Mouse (Mus musculus) thymus, adult 2 months (tissue): ENCODE results near the gene Meis2. TPM values are rescaled to one million over a fixed set of nuclear protein-coding genes. Genes with fewer than 3 reads are reported as not detected.

ENCODE experiments used
- DNase-seq: peaks from one replicate; pipeline ENCODE4 v3.0.0; 2021
- H3K27ac ChIP-seq: fragments of 200-500 bp; 2 replicates; pipeline ENCODE4 v1.5.1; 2012; ENCODE audit warnings: low read length, control low read depth; ENCODE audit not compliant: control insufficient read depth, insufficient read depth
- H3K27me3 ChIP-seq: fragments of 200-500 bp; 2 replicates; pipeline ENCODE4 v1.6.1; 2012; ENCODE audit warnings: mild to moderate bottlenecking, low read length, moderate library complexity, mixed read lengths; ENCODE audit not compliant: control insufficient read depth, insufficient read depth
- H3K36me3 ChIP-seq: fragments of 200-500 bp; 2 replicates; pipeline ENCODE4 v1.6.1; 2012; ENCODE audit warnings: mild to moderate bottlenecking, low read length, moderate library complexity; ENCODE audit not compliant: control insufficient read depth, insufficient read depth
- H3K4me1 ChIP-seq: fragments of 200-500 bp; replicated peaks from 2 replicates; pipeline ENCODE4 v1.6.1; 2012; ENCODE audit warnings: low read length; ENCODE audit not compliant: control insufficient read depth, insufficient read depth
- H3K4me3 ChIP-seq: fragments of 200-500 bp; 2 replicates; pipeline ENCODE4 v1.5.1; 2012; ENCODE audit warnings: mild to moderate bottlenecking, low read length, control low read depth, moderate library complexity; ENCODE audit not compliant: control insufficient read depth, insufficient read depth
- CTCF ChIP-seq: fragments of 200-500 bp; IDR thresholded peaks from 2 replicates; pipeline ENCODE4 v1.5.1; 2012; ENCODE audit warnings: mild to moderate bottlenecking, control low read depth, low read length, moderate library complexity, borderline replicate concordance; ENCODE audit not compliant: control insufficient read depth, poor library complexity, insufficient read depth; ENCODE audit errors: extremely low read depth
- POLR2A ChIP-seq: fragments of 200-500 bp; IDR thresholded peaks from 2 replicates; pipeline ENCODE4 v1.6.1; 2012; ENCODE audit warnings: mild to moderate bottlenecking, low read length, control low read depth, moderate library complexity; ENCODE audit not compliant: control insufficient read depth, poor library complexity, insufficient read depth; ENCODE audit errors: extremely low read depth
- WGBS: fragments of 180-500 bp; shearing (Covaris S2); methylation state at CpG from one replicate; pipeline ENCODE4 v1.1.7; 2018; 5-methylcytosine and 5-hydroxymethylcytosine counted together
- polyA plus RNA-seq: library from polyadenylated mRNA; depleted of rRNA; stranded (reverse); fragments of >200 nt; gene quantifications from 2 replicates; pipeline ENCODE4 v1.2.3, GENCODE M21; 2012

The Meis2 gene
- polyA plus RNA-seq, 1 experiment, result 10.5 TPM

DNA sequence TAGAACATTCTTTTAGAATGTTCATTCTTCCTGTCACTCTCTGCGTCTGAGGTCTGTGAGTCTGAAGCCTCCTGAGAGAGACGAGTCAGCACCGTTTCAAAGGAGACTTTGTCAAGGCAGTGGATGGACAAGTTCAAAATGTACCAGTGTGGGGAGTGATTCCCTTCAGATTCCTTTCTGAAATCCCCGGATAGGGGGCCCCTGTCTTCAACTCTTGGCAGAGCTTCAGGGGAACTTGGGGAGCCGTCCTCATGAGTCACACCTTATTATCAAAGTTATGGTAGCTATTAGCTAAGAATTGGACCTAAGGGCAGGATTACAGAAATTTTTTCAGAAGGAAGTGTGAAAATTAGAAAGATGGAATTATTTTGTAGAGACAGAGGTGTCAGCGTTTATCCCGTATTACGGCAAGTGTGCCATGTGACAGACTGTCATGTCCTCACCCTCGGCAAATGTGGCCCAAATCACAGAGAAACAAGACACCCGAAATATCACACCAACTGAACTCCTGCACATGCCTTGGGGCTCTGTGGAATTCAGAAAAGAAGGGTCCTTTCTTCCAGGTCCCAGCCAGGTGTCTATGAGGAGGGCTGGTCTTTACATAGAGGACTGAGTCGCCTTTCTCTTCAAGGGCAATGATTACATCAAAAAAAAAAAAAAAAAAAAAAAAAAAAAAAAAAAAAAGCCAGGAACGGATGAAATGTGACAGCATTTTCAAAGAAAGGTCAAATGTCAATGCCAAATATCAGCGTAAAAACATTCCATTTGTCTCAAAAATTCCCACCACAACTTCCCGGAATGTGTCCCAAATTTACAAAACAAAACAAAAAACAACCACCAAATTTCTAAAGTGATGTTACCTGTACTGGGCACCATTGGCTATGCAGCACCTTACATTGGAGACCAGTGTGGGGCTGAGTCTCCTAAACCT is 146.2 kb downstream of the Meis2 start:
- Histone ChIP-seq H3K27me3 (no peaks in the 10 kb centered on the region), H3K36me3 (no peaks in the 10 kb centered on the region), H3K4me1 (no peaks in the 10 kb centered on the region), H3K4me3 (no peak overlapping the region), H3K27ac (no peak overlapping the region)
- TF ChIP-seq CTCF (no peak), POLR2A (no peak)
- DNase-seq, result no peak
- WGBS, result 89% methylated on average over 14 of the region's 14 CpGs

DNA sequence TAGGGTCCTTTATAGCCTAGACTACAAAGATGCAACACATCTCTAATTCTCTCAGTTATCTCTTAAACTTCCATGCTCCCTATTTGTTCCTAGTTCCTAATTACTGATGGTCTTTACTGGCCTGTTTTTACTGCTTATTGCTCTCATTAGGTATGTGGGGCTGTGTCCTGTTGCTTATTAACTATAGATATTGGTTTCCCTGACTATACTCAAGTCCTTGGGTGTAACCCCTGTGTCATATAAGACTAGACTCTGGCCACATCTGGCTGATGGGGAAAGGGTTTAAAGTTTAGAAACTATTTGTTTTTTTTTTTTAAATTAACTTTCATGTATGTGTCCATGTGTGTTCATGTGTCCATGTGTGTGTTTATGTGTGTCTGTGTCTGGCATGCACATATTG is 147.1 kb downstream of the Meis2 start:
- Histone ChIP-seq H3K4me3 (no peak overlapping the region), H3K4me1 (no peaks in the 10 kb centered on the region), H3K27ac (no peak overlapping the region), H3K27me3 (no peaks in the 10 kb centered on the region), H3K36me3 (no peaks in the 10 kb centered on the region)
- DNase-seq, result no peak
- TF ChIP-seq CTCF, result no peak
- TF ChIP-seq POLR2A, result no peak

DNA sequence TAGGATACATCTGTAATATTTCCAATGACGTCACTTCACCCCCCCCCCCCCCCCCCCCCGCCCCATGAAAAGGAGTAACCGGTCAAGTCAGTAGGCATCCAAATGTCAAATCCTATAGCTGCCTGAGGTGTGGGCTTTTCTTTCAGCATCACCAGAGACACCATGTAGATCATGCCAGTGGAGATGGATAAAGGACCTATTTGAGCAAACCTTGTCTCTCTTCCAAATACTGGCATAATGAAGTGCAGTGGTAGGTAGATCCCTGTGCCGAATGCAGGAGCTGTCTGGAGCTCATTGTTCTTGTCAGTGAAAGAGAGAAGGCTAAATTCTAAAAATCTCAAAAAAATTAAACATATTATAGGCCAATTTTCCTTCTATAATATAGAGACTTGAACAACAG is 151.1 kb downstream of the Meis2 start:
- no peaks in the 10 kb centered on the region for H3K36me3 ChIP-seq
- 69% methylated on average over 4 of the region's 4 CpGs for WGBS
- no peak overlapping the region for H3K27ac ChIP-seq
- no peak overlapping the region for H3K4me3 ChIP-seq
- DNase-seq, result no peak
- no peaks in the 10 kb centered on the region for H3K4me1 ChIP-seq
- no peaks in the 10 kb centered on the region for H3K27me3 ChIP-seq
- no peak for TF ChIP-seq POLR2A

DNA sequence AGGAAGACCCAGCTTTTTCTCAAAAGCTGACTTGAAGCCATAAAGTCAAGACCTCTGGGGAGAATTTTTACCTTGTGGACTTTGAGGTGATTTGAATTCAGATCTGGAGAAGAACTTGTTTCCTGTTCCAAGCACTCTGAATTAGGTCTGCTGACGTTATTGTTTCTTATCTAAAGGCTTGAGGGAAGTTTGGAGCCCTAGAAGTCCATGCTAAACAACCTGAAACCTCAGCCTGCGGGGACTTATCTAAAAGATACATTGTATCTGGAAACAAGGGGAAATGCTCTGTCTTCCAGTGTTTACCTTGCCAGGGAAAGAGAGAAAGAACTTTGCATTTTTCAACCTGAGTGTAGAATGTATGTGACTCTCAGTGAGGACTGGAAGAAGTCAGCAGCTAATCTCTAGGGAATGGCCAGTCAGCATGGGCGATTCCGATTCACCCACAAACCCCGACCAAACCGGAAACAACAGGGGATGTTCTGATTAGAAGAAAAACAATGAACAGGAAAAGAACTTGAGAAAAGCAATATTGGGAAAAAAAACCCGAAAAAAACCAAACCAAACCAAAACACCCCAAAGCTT is 152.6 kb downstream of the Meis2 start:
- Histone ChIP-seq H3K36me3 (no peaks in the 10 kb centered on the region), H3K4me1 (no peaks in the 10 kb centered on the region), H3K27me3 (no peaks in the 10 kb centered on the region), H3K4me3 (no peak overlapping the region), H3K27ac (no peak overlapping the region)
- no peak for DNase-seq
- WGBS, result 22% methylated on average over 7 of the region's 7 CpGs
- TF ChIP-seq POLR2A (no peak), CTCF (no peak)

DNA sequence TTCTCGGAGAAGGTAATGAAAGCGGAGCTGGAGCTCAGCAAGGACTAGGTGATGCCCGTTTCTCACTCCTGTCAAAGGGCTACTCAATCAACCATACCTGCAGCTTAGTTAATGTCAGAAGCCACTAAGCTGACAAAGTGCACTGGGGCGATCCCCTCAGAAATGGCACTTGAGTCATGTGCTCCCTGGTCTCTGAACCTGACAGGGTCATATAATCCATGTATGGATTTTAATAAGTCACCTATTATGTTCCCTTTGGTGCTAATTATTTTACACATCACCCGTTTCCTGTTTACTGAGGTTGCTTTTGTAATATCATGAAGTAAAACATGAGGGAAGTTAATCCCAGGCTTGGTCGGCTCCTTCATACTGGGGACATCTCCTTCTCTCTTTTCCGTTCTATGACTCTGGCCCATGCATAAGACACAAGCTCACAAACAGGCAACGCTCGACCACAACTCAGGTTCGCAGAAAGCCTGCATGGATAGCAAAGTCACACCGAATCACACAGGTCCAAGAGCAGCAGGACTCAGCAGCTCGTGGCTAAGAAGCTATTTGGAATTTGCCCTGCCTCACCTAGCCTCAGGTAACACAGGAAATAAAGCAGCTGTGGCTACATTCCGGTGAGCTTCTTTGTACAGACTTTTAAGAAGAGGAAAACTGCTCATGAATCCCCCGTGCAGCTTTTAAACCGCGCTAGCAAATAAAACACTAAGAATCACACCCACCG is 153.6 kb downstream of the Meis2 start:
- 95% methylated on average over 17 of the region's 17 CpGs for WGBS
- Histone ChIP-seq H3K4me3 (no peak overlapping the region), H3K4me1 (no peaks in the 10 kb centered on the region), H3K27ac (no peak overlapping the region), H3K36me3 (no peaks in the 10 kb centered on the region), H3K27me3 (no peaks in the 10 kb centered on the region)
- DNase-seq, result no peak
- TF ChIP-seq POLR2A (no peak), CTCF (no peak)

DNA sequence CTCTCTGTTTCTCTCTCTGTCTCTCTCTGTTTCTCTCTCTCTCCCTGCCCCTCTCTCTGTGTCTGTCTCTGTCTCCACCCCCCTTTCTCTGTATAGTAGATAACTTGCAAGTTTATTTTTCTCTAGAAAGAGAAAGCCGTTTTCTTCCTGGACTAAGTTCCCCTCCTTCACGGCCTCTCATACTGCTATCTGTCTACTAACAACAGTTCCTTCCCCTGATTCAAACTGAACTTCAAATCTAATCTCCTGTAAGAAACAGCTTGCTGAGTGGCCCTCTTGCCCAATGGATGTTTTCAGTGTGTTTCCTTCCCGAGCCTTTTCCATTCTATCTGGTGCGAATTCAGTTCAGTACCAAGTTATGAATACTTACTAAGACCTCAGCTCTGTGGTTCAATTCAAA is 155.4 kb downstream of the Meis2 start:
- Histone ChIP-seq H3K36me3 (no peaks in the 10 kb centered on the region), H3K4me1 (no peaks in the 10 kb centered on the region), H3K27me3 (no peaks in the 10 kb centered on the region), H3K27ac (no peak overlapping the region), H3K4me3 (no peak overlapping the region)
- 35% methylated on average over 4 of the region's 4 CpGs for WGBS
- DNase-seq, result no peak
- TF ChIP-seq POLR2A (no peak), CTCF (no peak)

DNA sequence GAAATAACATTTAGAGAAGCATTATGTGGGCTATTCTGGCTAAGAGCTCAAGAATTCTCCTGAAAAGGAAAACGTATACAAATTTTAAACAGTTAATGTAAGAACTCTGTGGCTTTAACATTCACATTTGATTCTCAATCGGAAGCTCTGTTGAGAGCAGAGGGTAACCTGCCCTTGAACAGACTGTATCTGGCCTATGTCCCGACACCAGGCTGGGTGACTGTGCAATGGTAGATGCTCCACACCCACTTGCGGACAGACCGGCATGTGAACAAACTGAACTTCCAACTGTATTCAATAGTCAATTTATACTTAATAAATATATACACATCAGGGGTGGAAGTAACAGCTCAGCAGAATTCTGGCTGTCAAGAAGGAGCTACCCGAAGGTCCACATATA is 164.6 kb downstream of the Meis2 start:
- H3K36me3 ChIP-seq, result no peaks in the 10 kb centered on the region
- H3K27ac ChIP-seq, result no peak overlapping the region
- DNase-seq, result no peak
- TF ChIP-seq CTCF (no peak), POLR2A (no peak)
- H3K4me3 ChIP-seq, result no peak overlapping the region
- WGBS, result 96% methylated on average over 6 of the region's 6 CpGs
- no peaks in the 10 kb centered on the region for H3K4me1 ChIP-seq
- H3K27me3 ChIP-seq, result no peaks in the 10 kb centered on the region
